Mouse (Mus musculus) limb, embryonic 11.5 days (tissue): ENCODE results near the gene Shisa6. TPM values are rescaled to one million over a fixed set of nuclear protein-coding genes. Genes with fewer than 3 reads are reported as not detected.
A peak's percentile ranks its signal among the peaks of the same experiment; 100 is the strongest.
"Not testable (repeated sequence)": the region's sequence is repeated elsewhere in the genome, so short reads cannot be mapped to it uniquely, and the experiment has no call there.

Source experiments
- ATAC-seq: fragments of 200-750 bp; cut with Nextera tagmentation; 2 replicates; pipeline ENCODE4 v1.8.0; 2017; ENCODE audit warnings: low read depth; ENCODE audit not compliant: insufficient number of reproducible peaks, low FRiP score, low TSS enrichment
- DNase-seq: peaks from one replicate; pipeline ENCODE4 v3.0.0-alpha.2; 2015; ENCODE audit warnings: low spot score
- H3K27ac ChIP-seq: fragments of 300-500 bp; sonication (generic); replicated peaks from 2 replicates; pipeline ENCODE4 v1.5.1; 2014; ENCODE audit warnings: low read depth, mild to moderate bottlenecking, low read length
- H3K27me3 ChIP-seq: fragments of 300-500 bp; sonication (generic); 2 replicates; pipeline ENCODE4 v1.6.1; 2014; ENCODE audit warnings: mild to moderate bottlenecking, low read length, mixed read lengths; ENCODE audit not compliant: control insufficient read depth, insufficient read depth
- H3K36me3 ChIP-seq: fragments of 300-500 bp; sonication (generic); 2 replicates; pipeline ENCODE4 v1.6.1; 2014; ENCODE audit warnings: mild to moderate bottlenecking, low read length, moderate library complexity, mixed read lengths; ENCODE audit not compliant: control insufficient read depth, insufficient read depth
- H3K4me1 ChIP-seq: fragments of 300-500 bp; sonication (generic); 2 replicates; pipeline ENCODE4 v1.6.1; 2014; ENCODE audit warnings: low read length, mixed read lengths; ENCODE audit not compliant: control insufficient read depth, insufficient read depth
- H3K4me2 ChIP-seq: fragments of 300-500 bp; sonication (generic); 2 replicates; pipeline ENCODE4 v1.6.1; 2014; ENCODE audit warnings: low read depth, mild to moderate bottlenecking, moderate library complexity; ENCODE audit not compliant: severe bottlenecking
- H3K4me3 ChIP-seq: fragments of 300-500 bp; sonication (generic); 2 replicates; pipeline ENCODE4 v1.5.1; 2014; ENCODE audit warnings: low read depth, low read length
- H3K9ac ChIP-seq: fragments of 300-500 bp; sonication (generic); 2 replicates; pipeline ENCODE4 v1.6.1; 2014; ENCODE audit warnings: mild to moderate bottlenecking, low read length
- H3K9me3 ChIP-seq: fragments of 300-500 bp; sonication (generic); 2 replicates; pipeline ENCODE4 v1.6.1; 2016; ENCODE audit warnings: low read length; ENCODE audit not compliant: control insufficient read depth
- WGBS: fragments of 180-500 bp; shearing (Covaris S2); extraction: QIAGEN DNeasy Blood & Tissue Kit; methylation state at CpG from one replicate; pipeline ENCODE4 v1.1.7; 2014; 5-methylcytosine and 5-hydroxymethylcytosine counted together
- polyA plus RNA-seq: library from polyadenylated mRNA; unstranded; fragments of >200 nt; fragmentation: Nextera tagmentation; extraction: Ambion mirVana; gene quantifications from 2 replicates; pipeline ENCODE4 v1.2.1, GENCODE M21; 2014

Shisa6 gene
- polyA plus RNA-seq, 1 experiment from 2014 or later, result 0.15 TPM

GRCm38 (mm10) chr11:66418216-66418615 lies 107.5 kb downstream of the Shisa6 start:
- Histone ChIP-seq H3K9me3 (no peaks in the 10 kb centered on the region), H3K9ac (no peak overlapping the region), H3K4me2 (no peak overlapping the region), H3K36me3 (no peaks in the 10 kb centered on the region), H3K4me1 (no peaks in the 10 kb centered on the region), H3K27ac (no peak overlapping the region), H3K27me3 (no peaks in the 10 kb centered on the region), H3K4me3 (no peak overlapping the region)
- ATAC-seq (no peak), DNase-seq (no peak)
- 94% methylated on average over 3 of the region's 3 CpGs for WGBS

DNA sequence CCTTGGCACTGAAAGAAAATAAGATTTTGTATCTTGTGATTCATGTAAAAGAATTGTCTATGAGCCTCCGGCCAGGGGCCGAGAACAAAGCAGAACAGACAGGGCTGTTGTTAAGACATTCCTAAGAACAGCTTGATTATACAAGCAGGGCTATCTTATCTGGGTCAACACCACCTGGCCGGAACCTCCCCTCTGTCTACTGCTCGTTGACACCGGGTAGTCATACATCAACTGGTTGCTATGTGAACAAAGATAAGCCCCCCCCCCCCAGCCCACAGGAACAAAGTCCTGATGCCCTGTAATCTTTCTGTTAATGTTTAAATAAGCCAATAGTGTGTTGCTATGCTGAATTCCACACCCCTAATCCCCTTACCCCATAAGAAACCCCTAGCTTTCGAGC lies 117.0 kb downstream of the Shisa6 start:
- not testable (repeated sequence) for H3K4me3 ChIP-seq, H3K9me3 ChIP-seq, H3K36me3 ChIP-seq, H3K9ac ChIP-seq, ATAC-seq, H3K27ac ChIP-seq, H3K4me1 ChIP-seq, H3K27me3 ChIP-seq, H3K4me2 ChIP-seq, DNase-seq
- 82% methylated on average over 6 of the region's 6 CpGs for WGBS

DNA sequence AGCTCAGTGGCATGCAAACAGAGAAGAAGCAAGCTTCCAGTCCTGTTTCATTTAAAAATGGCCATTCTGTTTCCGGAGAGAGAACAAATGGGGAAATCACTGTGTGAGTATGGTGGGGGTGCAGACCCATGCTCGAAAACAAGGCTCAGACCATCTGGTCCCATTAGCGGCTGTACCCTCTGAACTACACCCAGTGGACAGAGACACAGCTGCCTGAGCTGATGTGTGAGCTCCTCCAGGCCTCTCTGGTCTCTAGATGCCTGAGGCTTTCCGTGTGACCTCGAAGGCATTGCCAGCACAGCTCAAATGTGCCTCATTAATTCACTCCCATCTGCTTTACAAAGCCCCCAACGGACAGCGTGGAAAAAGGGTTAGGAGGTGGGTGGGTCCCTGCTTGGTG lies 125.7 kb downstream of the Shisa6 start:
- DNase-seq (no peak), ATAC-seq (no peak)
- Histone ChIP-seq H3K4me3 (no peak overlapping the region), H3K4me2 (no peak overlapping the region), H3K9me3 (no peaks in the 10 kb centered on the region), H3K9ac (no peak overlapping the region), H3K36me3 (no peaks in the 10 kb centered on the region), H3K4me1 (no peaks in the 10 kb centered on the region), H3K27ac (no peak overlapping the region), H3K27me3 (no peaks in the 10 kb centered on the region)
- WGBS, result 62% methylated on average over 7 of the region's 7 CpGs

- H3K9me3 ChIP-seq, result no peaks in the 10 kb centered on the region
- no peaks in the 10 kb centered on the region for H3K36me3 ChIP-seq
- ATAC-seq (no peak), DNase-seq (no peak)
- H3K4me1 ChIP-seq, result no peaks in the 10 kb centered on the region
- H3K4me2 ChIP-seq, result no peak overlapping the region
- H3K4me3 ChIP-seq, result no peak overlapping the region
- WGBS, result 76% methylated on average over 3 of the region's 3 CpGs
- H3K27me3 ChIP-seq, result no peaks in the 10 kb centered on the region
- H3K9ac ChIP-seq, result no peak overlapping the region
- H3K27ac ChIP-seq, result no peak overlapping the region
Measured at GRCm38 (mm10) chr11:66387561-66387960, 138.2 kb downstream of the Shisa6 start.

- no peaks in the 10 kb centered on the region for H3K36me3 ChIP-seq
- H3K4me2 ChIP-seq, result no peak overlapping the region
- DNase-seq (no peak), ATAC-seq (no peak)
- H3K9me3 ChIP-seq, result no peaks in the 10 kb centered on the region
- H3K27me3 ChIP-seq, result no peaks in the 10 kb centered on the region
- H3K4me1 ChIP-seq, result 0 out of 2 replicates have a peak, but pooled peaks cover 2% of the 10 kb centered on the region
- no peak overlapping the region for H3K27ac ChIP-seq
- H3K4me3 ChIP-seq, result no peak overlapping the region
- WGBS, result 66% methylated on average over 3 of the region's 3 CpGs
- no peak overlapping the region for H3K9ac ChIP-seq
Measured at GRCm38 (mm10) chr11:66371796-66372195, 154.0 kb downstream of the Shisa6 start.

GRCm38 (mm10) chr11:66369764-66370163 lies 156.0 kb downstream of the Shisa6 start:
- no peaks in the 10 kb centered on the region for H3K36me3 ChIP-seq
- H3K9me3 ChIP-seq, result no peaks in the 10 kb centered on the region
- no peak overlapping the region for H3K4me2 ChIP-seq
- H3K27ac ChIP-seq, result no peak overlapping the region
- H3K4me1 ChIP-seq, result 0 out of 2 replicates have a peak, but pooled peaks cover 2% of the 10 kb centered on the region
- ATAC-seq, result no peak
- DNase-seq, result no peak
- WGBS, result 94% methylated on average over 4 of the region's 4 CpGs
- no peaks in the 10 kb centered on the region for H3K27me3 ChIP-seq
- no peak overlapping the region for H3K9ac ChIP-seq
- H3K4me3 ChIP-seq, result no peak overlapping the region

GRCm38 (mm10) chr11:66366809-66367685 lies 158.7 kb downstream of the Shisa6 start:
- WGBS, result 57% methylated on average over 8 of the region's 8 CpGs
- Histone ChIP-seq H3K4me3 (no peak overlapping the region), H3K4me1 (0 out of 2 replicates have a peak, but pooled peaks cover 2% of the 10 kb centered on the region), H3K27me3 (no peaks in the 10 kb centered on the region), H3K9ac (no peak overlapping the region), H3K4me2 (no peak overlapping the region), H3K36me3 (no peaks in the 10 kb centered on the region), H3K9me3 (no peaks in the 10 kb centered on the region), H3K27ac (no peak overlapping the region)
- DNase-seq, result peak; percentile 23
- ATAC-seq, result no peak

GRCm38 (mm10) chr11:66359811-66360210 lies 166.0 kb downstream of the Shisa6 start:
- DNase-seq, result no peak
- Histone ChIP-seq H3K36me3 (no peaks in the 10 kb centered on the region), H3K27me3 (no peaks in the 10 kb centered on the region), H3K27ac (no peak overlapping the region), H3K4me1 (no peaks in the 10 kb centered on the region), H3K4me2 (no peak overlapping the region), H3K9me3 (no peaks in the 10 kb centered on the region), H3K4me3 (no peak overlapping the region), H3K9ac (no peak overlapping the region)
- WGBS, result 75% methylated on average over 1 of the region's 1 CpGs
- no peak for ATAC-seq
